Mouse (Mus musculus): Measurements from ENCODE around the gene Gfod1.
A peak's percentile ranks its signal among the peaks of the same experiment; 100 is the strongest.

Gene Gfod1

DNA sequence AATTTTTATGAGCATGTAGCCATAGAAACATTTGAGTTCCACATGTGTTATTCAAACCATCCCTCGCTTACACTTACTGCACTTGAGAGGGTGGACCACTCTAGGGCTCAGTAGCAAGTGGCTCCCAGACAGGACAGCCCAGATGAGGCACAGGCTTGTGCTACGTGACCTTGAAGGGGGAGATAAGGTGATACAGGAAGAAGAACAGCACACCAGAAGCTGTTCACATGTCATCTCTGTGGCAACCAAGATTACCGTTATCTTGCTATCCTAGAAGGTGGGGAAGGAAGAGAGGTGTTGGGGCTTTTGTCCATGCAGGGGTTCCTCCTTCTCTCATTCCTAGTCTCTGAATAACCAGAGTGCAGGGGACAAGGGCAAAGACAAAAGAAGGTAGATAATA, 74.2 kb downstream of the Gfod1 start:
- DNase-seq = no peak

DNA sequence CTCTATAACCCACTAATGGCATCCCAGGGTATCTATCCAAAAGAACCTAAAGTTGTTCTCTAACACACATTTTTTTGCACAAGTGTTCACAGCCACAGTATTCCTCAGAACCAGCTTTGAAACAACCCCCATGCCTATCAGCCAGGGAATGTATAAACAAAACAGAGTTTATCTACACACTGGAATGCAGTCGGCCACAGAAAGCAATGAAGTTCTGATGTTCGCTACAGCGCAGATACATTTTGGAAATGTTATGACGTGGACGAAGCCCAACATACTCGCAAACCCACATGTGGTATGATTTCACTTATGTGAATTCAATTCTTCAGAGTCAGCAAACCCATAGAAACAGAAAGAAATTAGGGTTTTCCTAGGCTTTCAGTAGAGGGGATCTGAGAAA, 75.8 kb downstream of the Gfod1 start:
- DNase-seq = no peak

DNA sequence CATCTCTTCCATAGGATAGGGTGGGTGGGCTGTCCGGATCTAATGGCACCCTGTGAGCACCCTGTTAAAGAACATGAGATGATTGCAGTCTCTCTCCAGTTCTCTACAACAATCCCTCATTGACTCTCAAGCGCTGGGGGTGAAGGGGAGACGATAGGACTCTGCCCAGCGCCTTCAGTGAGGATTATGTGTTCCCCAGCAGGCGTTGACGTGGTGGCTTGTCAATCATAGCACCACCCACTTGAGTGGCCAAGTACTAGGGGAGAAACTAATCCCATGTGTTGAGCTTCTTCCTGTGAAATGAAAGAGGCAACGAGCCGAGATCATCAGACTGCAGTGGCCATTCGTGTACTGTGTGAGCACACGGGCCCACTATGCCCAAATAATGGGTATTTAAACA, 77.9 kb downstream of the Gfod1 start:
- DNase-seq = no peak

DNA sequence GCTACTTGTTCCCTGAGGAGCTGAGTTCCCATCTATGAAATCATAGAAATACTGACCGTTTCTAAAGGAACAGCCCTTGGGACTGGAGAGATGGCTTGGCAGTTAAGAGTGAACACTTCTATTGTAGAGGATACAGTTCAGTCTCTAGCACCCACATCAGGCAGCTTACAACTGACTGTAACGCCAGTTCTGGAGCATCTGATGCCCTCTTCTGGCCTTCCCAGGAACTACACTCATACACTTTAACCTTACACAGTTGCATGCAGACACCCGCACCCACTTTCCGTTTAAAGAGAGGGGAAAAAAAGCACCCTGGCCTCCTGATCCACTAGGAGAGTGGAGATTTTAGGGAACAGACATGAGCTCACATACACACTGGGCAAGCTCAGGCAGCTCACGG, 78.8 kb downstream of the Gfod1 start:
- no peak for DNase-seq

DNA sequence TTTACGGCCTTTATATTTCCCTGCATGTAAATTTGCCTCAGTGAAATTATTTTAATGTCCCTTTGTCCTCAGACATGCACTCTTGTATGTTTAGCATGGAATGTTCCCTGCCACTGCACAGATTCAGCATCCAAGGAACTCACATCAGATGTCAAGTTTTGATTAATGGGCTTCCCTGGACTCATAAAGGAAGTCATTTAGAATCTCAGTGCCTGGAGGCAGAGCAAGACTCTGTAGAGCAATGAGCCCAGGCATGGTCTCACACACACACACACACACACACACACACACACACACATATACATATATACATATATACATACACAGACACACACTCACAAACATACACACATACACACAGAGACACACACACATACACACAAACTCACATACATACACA, 81.9 kb downstream of the Gfod1 start:
- no peak for DNase-seq

DNA sequence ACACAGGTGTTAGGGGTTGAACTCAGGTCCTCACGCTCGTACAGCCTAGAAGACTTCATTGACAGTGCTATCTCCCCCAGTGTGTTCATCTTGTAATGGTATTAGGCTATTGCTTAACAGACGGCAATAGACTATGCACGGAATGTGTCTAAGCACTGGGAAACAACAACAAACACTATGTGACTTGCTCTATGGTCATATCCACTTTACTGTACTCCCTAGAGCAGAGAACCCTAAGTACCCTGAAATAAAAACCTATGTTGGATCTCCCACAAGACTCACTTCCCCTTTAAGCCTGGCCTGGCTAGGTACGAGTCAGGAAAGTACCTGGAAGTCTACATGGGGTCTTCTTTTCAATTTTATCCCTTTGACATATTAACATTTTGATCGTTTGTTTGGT, 82.7 kb downstream of the Gfod1 start:
- no peak for DNase-seq

DNA sequence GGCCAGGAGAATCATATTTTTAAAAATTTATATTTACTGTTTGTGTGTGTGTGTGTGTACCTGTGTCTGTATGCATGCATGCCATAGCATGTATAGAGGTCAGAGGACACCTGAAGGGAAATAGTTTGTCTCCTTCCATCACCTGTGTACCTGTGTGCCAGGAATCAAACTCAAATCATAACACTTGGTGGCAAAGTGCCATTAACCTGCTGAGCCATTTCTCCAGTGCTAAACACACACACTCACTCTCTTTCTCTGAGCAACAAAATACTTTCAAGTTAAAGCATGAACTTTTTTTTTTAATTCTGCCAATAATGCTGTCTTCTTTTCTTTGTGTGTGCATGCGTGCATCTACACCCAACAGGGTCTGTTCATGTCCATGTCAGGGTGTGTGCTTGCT, 83.3 kb downstream of the Gfod1 start:
- no peak for DNase-seq

DNA sequence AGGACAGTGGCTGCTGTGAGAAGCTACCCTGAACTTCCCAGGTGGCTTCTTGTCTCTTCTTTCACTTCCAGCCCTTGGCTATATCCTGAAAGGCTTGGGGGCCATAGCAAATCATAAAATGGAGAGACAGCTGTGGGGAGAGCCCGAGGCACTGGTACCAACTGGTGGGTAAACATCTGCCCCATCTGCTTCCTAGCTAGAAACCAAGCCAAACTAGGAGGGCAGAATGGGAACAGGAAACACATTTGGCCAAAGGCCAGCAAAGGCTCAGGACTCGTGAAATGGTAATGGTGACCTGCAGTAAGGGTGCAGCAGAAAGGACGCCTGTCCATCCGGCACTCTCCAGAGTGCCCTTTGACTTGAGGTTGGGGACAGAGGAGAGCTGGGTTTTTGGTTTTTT, 85.2 kb downstream of the Gfod1 start:
- DNase-seq = peak in 1 of 2 experiments; percentile 60

DNA sequence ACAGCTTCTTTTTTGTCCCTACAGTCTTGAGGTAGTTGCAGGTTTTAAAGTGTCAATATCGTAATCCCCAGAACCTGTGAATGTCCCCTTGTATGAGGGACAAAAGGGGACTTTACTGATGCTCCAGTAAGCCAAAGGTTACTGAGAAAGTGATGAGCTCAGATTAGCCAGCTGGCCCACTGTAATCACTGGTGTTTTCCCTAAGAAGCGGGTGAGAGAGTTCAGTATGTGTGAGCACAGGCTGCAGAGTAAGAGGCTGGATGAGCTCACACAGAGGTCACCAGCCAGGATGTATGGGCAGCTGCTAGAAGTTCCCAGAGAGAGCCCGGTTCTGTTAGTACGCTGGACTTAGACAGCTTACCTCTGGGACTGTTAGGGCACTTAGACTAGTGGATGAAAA, 85.7 kb downstream of the Gfod1 start:
- no peak for DNase-seq

DNA sequence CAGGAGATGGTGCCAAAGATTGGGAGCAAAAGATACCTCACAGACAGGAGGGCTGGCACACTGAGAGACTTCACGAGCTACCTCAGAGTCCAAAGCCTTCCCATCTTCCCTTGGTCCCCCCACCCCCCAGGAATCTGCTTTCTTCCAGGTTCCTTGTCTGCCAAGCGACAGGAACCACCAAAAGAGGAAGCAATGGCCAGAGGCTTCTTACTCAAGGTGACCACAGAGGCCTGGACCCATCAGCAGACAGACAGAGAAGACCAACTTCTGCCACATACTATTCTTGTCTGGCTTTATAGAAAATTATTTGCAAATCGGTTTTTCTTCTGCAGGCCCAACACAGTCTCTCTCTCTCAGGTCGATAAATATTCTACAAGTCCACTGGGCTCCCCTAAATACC, 86.3 kb downstream of the Gfod1 start:
- DNase-seq = no peak

DNA sequence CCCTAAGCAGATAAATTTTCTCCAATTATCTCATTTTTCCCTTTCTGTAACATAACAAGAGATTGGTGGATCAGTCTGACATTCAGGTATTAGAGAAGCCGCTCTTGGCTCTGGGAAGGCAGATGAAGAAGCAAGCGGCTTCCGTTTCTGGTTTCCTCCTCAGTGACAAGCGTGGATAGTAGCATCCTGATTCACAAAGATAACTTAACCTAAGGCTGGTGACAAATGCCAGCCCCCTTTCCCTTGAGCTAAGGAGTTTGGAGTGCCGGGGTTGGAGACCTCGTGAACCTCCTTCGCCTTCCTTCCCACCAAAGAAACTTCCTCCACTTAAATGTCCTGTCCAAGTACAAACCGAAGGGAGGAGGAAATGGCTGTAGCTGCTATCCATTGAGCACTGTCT, 86.9 kb downstream of the Gfod1 start:
- no peak for DNase-seq

DNA sequence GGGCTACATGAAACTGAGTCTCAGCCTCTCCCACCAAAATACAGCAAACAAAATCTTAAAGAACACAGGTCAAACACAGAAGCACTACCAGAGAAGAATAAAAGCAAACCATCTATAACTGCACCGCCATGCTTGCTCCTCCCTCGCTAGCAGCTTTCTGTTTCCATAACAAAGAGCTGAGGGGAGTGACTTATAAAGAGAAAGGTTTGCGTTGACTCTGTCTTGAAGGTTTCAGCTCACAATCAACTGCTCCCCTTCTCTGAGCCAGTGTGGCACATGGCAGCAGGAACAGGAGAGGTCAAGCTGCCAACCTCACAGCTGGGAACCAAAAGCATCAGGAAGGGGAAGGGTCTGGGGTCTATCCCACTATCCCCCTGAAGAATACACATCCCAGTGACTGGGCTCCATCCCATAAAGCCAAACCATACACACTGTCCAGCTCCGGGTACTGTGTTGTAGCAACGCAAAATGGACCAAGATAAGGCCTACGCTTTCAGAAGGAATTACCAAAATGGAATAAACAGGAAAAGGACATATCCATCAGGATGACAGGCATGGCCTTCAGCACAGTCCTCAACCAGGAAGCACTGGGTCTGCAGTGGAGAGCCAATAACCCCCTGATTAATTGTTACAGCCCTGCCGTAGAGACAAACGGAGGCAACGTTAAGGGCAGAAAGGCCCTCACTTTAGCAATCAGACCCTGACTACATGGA, 87.8 kb downstream of the Gfod1 start:
- no peak for DNase-seq

DNA sequence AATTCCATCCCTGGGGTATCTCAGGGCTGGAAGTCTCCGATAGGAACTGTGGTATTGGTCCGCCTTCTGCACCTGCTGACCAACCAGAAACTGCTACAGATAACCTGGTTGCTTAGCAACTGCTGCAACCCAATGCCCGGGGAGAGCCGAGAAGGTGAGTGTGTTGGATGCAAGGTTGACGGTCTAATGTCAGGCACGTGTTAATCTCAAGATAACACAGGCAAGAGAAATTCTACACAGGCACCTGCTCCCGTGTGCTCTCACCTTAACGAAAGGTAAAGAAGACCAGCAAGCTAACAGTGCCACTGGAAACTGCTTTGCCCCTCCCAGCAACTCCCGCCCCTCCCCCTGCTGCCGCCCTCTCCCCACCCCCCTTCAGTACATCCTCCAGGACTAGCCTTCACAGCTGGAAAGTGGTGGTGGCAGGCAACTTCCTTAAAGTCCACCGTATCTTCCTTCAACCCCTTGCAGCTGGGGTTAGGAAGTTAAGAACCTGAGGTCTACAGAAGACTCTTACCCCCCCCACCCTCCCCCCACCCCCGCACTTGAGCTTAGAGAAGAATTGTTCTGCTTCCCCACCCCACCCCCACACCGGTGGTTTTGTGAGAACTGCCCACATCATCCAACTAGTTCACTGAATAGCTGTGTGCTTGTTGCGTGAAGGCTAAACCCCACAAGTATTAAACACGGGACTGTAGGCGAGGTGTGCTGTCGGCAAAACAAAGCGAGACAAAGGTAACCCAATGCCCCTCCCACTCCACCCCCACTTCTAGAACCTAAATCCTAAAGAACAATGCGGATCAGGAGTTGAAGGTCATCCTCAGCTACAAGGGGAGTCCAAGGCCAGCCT, 88.6 kb downstream of the Gfod1 start:
- DNase-seq = no peak

DNA sequence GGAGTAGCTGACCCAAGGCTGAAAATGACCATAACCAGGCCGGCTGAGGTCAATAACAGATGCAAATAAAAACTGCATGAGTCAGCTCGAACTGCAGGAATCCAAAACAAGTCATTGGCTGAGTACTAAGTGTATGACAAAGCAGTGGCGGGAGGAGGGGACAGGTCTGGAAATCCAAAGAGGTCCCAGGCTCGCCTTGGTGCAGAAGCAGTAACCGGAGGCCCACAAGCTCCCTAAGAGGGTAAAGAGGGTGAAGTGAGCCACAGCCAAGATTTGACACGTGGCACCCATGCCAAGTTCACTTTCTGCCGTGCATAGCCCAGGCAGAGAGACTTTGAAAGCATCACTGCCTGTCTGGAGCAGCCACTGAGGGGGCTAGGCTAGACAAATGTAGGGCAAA, 91.6 kb downstream of the Gfod1 start:
- peak; percentile 50 to 73 for DNase-seq

DNA sequence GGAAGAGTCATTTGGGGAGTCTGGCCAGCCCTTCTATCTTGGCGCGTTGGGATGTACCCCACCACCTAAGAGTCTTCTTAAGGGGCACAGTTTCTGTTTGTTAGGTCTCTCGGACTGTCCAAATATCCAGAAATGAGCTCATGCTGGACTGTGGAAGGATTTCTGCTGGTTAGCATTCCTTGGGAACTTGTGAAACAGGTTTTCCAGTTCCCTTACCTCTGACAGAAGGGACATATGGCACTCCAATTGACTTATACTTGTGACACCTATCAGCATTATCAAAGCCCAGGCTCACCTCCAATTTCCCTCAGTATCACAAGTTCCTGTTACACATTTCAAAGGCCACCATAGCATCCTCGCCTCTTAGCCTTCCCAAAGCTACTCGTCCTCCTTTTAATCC, 93.0 kb downstream of the Gfod1 start:
- DNase-seq = no peak

DNA sequence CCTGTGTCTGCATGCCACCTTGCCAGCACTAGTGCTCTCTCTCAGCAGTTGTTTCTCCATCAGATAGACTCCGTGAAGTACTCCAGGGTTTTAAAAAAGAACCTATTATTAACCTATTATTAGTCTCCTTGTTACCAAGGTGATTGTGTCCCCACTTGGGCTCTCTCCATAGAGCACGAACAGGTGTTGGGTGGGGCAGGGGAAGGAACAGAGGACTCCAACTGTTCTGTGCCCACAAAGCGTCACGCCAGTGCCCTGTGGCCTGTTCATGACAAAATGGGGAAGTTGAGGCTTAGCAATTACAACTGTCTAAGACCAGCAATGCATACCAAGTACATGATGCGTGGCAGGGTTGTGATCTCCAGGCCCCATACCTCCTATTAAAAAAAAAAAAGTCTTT, 94.4 kb downstream of the Gfod1 start:
- no peak for DNase-seq

DNA sequence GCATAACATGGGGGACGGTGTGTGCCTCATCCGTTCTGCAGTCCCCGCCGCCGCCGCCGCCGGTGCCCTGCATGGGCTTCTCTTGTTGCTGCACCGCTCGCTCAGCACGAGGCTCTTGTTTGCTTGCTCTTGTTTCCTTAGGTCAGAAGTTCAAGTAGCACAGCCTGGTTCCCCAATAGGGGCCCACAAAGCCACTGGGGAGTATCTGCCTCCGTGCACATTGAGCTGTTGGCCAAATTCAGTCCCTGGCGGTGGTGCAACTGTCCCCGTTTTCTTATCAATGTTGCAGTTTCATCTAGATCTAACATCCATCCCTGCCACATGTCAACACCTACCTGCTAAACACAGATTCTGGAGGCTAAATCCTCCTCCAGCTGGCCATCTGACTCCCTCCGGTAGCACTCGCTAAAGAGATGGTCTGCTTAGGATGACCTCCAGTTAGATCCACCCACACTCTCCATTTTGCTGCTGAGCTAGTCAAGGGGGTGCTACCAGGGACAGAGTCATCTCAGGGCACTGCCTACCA, 95.0 kb downstream of the Gfod1 start:
- DNase-seq = no peak

DNA sequence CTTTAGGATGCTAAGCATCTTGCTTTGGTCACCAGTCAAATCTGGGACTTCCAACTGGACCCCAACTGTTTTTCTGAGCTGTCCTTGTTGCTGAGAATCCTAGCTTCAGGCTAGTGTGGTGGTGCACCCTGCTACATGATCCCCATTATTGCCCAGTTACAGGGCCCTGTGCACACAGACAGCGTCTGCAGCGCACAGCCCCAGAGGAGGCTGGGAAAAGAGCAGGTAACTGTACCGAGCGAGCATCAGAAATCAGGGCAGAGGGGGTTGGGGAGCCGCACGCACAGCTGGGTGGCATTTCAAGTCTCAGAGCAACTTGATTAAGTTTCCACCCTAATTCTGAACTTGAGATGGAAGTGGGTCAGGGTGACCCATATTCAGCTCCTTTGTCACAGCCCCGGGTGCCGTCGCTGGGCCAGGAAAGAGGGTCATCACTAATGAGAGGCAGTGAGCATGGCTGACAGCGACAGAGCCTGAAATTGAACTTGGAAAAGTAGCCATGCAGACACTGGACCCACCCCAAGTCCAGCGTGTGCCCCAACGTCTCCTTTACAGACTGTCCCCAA, 97.8 kb downstream of the Gfod1 start:
- DNase-seq = no peak

DNA sequence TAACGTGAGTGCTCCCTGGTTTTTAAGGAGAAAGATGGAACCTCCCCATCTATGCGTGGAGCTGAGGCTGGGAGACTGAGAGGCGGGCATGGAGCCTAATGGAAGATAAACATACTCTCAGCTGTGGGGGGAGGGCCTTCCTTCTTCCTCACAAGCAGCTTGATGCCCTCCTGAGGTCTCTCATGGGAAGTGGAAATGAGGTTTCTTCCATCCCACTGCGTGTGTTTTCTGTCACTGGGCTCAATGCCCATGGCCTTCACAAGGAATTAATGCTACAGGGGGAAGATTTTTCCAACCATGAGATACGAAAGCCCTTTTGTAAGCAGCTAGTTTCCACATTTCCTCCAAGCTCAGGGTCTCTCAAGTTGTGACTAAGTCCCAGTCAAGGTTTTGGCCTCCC, 100.3 kb downstream of the Gfod1 start:
- DNase-seq = no peak

DNA sequence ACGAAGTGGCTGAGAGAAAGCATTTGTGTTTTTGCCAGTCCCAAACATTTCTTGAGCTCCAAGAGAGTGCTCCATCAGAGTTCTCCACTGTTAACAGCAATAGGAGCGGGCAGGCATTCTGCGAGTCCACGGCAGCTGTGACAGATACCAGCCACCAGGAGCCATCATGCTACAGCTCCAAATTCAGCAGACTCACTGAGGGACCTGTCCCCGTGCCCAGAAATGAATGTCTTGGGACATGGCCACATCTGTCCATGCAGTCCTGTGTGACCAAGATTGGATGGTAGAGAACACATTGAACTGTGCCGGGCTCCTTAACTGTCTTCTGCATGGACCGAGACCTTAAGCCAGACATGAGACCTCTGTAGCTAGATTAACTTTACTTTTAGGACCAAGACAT, 100.7 kb downstream of the Gfod1 start:
- no peak for DNase-seq

DNA sequence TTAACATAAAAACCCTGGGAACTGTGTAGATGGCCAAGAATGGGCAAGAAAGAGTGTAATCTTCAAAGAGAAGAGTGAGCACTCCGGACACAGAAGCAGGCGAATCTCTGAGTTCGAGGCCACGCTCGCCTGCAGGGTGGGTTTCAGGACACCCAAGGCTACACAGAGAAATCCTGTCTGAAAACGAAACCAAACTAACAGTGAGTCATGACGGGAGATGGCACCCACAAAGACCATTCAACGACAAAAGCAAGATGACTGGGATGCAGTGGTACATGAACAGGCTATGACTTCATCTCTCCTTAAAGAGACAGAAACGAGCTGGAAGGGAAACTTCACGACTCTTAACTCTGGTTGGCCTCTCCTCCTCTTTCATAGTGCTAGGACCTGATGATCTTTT, 101.6 kb downstream of the Gfod1 start:
- DNase-seq = no peak

DNA sequence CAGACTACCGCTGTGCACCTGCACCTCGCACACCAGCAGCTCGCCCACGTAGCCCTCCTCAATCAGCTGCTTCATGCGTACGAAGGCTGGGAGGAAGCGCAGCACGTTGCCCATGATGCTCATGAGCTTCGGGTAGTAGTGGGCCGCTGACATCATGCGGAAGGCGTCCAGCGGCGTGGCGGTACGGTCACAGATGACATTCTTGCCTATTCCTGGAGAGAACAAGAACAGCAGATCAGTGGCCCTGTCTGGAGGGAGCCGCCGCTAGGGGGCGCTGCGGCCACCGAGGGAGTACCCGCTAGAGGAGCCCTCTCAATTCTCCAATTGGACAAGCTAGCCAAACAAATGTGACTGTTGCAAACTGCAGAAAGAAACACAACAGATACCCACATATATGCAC, 102.9 kb downstream of the Gfod1 start:
- no peak for DNase-seq

DNA sequence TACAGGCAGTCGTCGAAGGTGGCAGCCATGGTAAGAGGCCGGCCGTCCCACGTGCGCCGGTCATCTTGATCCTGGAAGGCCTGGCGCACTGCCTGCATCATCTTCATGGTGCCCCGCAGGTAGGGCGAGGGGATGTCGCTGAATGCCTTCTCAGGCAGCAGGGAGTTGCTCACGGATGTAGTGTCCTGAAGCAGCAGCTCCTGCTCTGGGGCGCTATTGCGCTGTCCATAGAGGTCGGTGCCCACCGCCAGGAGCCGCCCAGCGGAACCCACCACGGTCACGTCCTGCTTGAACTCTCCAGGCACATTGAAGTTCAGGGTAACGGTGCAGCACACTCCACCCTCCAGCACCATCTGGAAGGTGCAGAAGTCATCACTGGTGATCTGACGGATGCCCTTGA, 103.5 kb downstream of the Gfod1 start:
- no peak for DNase-seq

DNA sequence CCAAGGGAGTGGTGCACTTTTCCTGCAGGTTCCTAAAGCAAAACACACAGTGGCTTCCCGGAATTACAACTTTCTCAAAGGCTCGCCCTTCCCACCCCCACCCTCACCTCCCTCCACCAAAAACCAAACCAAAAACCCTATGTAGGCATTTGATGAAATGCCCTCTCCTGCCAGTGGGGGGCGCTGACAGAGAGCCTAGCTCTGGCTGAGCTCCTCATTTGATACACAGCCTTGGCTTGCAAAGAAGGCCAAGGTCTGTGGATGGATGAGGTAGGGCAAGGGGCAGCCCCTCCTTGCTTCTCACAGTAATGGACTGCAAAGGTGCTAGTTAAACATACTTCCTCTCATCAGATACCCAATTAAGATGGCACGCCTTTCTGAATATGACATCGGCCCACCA, 104.2 kb downstream of the Gfod1 start:
- DNase-seq = no peak
